Mouse (Mus musculus) liver, embryonic 14.5 days (tissue): Measurements from ENCODE around the gene Exoc3l.

Experiments
- CTCF ChIP-seq: IDR thresholded peaks from 2 replicates; pipeline ENCODE4 v1.5.1; 2016; ENCODE audit warnings: antibody characterized with exemption, low read depth, control low read depth
- EP300 ChIP-seq: IDR thresholded peaks from 2 replicates; pipeline ENCODE4 v1.6.1; 2016; ENCODE audit warnings: antibody characterized with exemption, low read depth

DNA sequence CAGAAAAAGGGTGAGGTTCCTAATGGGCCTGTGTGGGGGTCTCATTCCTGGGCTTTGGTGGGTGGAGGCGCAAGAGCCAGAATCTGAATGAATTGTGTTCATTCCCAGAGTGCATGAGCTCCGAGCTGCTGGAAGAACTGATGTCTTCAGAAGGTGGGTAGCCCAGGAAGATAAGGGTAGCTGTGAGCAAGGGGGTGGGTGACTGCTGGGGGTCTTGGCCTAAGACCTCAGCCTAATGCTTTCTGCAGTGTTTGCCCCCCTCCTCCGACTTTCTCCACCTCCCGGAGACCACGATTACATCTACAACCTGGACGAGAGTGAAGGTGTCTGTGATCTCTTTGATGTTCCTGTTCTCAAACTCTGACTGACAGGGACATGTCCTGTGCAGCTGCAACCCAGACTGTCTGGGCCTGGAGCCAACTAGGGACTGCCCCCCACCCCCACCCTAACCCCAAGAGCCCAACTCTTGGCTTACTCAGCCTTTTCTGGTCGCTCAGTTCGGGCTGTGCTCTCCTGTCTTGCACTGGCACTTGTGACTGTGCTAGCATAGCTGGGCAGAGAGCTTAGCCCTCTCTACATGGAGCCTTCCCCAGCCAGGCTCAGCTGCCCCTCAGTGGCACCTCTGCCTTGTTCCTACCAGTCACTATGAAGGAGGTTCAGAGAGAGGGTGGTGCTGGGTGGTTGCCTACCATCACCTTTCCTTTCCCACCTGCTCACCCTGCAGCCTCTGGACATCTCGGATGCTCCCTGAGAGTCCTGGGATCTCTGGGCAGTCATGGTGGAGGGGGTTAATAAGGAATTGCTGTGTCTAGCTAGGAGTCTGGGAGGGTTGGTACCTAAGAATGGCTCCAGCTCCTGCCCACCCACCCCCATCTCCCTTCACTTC, 8.7 kb upstream of the Exoc3l start:
- no peak for TF ChIP-seq CTCF
- TF ChIP-seq EP300, result 0 out of 2 replicates have a peak, but pooled peaks have one; percentile 5
